Comparison of ENCODE assay signal across 8 mouse cellular contexts in genomic region chr17:48467395-48468231, GRCm38 (mm10). TPM values are rescaled to one million over a fixed set of nuclear protein-coding genes. Genes with fewer than 3 reads are reported as not detected.
DNase-seq lines count a peak whose midpoint lies in the region; ATAC-seq and TF ChIP-seq lines count a peak whose summit lies in the region.

No protein-coding gene starts in this region.

- no peaks in the 10 kb centered on the region for H3K4me1 ChIP-seq in cortical plate, adult 2 months (ENCODE audit: control insufficient read depth, insufficient read depth, low read length)

- DNase-seq in gastrocnemius, postnatal 10 days = peak; percentile 87
- DNase-seq in induced T-regulatory cell, adult 2 months (ENCODE audit: low read depth) = peak; percentile 81
- peak; percentile 16 to 87 for DNase-seq in left cerebral cortex, adult 9 months (ENCODE audit: low spot score in 2 of 2)
- DNase-seq in right cerebral cortex, postnatal 14 days = peak; percentile 87
- DNase-seq in urinary bladder, postnatal 25 days (ENCODE audit: low spot score) = peak; percentile 83

- peak; percentile 38 for ATAC-seq in activated CD4-positive, CD25-positive, alpha-beta regulatory T cell, adult 4 months
- peak; percentile 94 for ATAC-seq in megakaryocyte progenitor cell, adult 5-6 weeks (replicated peaks; ENCODE audit: poor library complexity)

- no peak for TF ChIP-seq POLR2A in cortical plate, adult 2 months (IDR thresholded peaks at IDR 0.05; ENCODE audit: extremely low read depth, insufficient read depth, low read length)

- no peak overlapping the region for H3K4me3 ChIP-seq in cortical plate, adult 2 months (ENCODE audit: insufficient read depth, low read length)

- no peak overlapping the region for H3K27ac ChIP-seq in cortical plate, adult 2 months (ENCODE audit: insufficient read depth, low read length)

- peak; percentile 87 for TF ChIP-seq CTCF in cortical plate, adult 2 months (IDR thresholded peaks at IDR 0.05; ENCODE audit: extremely low read depth, insufficient read depth, low read length)

RNA-seq across cellular contexts. Expression of gene Unc5cl, which starts 12.9 kb away (rescaled TPM):
- 10 to 100 TPM; 19.0 to 19.1 TPM for polyA plus RNA-seq in activated CD4-positive, CD25-positive, alpha-beta regulatory T cell, adult 4 months (2017; shearing (Covaris generic))
- 0.21 and 0.23 TPM in 2 replicates for polyA plus RNA-seq in cortical plate, adult 2 months (2012; rRNA removed)
- not detected for total RNA-seq in gastrocnemius, postnatal 10 days (2021)
- 0.42 and 0.66 TPM in 2 replicates for total RNA-seq in megakaryocyte progenitor cell, adult 5-6 weeks (2015)
- 0.79 and 3.6 TPM in 2 replicates for total RNA-seq in megakaryocyte progenitor cell, adult 5-6 weeks (2017)

RNA-seq across cellular contexts. Expression of gene Tspo2, which starts 16.3 kb away (rescaled TPM):
- polyA plus RNA-seq in activated CD4-positive, CD25-positive, alpha-beta regulatory T cell, adult 4 months (2017; shearing (Covaris generic)) = 1 to 10 TPM in 1 of 2 experiments, not detected in 1; 3.6 TPM
- 0.29 TPM in 1 of 2 replicates, not detected in the other for polyA plus RNA-seq in cortical plate, adult 2 months (2012; rRNA removed)
- total RNA-seq in gastrocnemius, postnatal 10 days (2021) = under 1 TPM in 1 of 2 experiments, not detected in 1; 0.93 TPM
- total RNA-seq in megakaryocyte progenitor cell, adult 5-6 weeks (2015) = 5.9 and 18.8 TPM in 2 replicates
- 4.2 and 6.8 TPM in 2 replicates for total RNA-seq in megakaryocyte progenitor cell, adult 5-6 weeks (2017)

RNA-seq across cellular contexts. Expression of gene Apobec2, which starts 34.9 kb away (rescaled TPM):
- polyA plus RNA-seq in activated CD4-positive, CD25-positive, alpha-beta regulatory T cell, adult 4 months (2017; shearing (Covaris generic)) = 1 to 10 TPM; 2.8 to 3.0 TPM
- polyA plus RNA-seq in cortical plate, adult 2 months (2012; rRNA removed) = 0.09 and 0.13 TPM in 2 replicates
- total RNA-seq in gastrocnemius, postnatal 10 days (2021) = 100 to 1,000 TPM; 515 to 520 TPM
- not detected in 2 replicates for total RNA-seq in megakaryocyte progenitor cell, adult 5-6 weeks (2015)
- not detected in 2 replicates for total RNA-seq in megakaryocyte progenitor cell, adult 5-6 weeks (2017)

RNA-seq across cellular contexts. Expression of gene Oard1, which starts 57.8 kb away (rescaled TPM):
- 10 to 100 TPM; 80.8 to 86.1 TPM for polyA plus RNA-seq in activated CD4-positive, CD25-positive, alpha-beta regulatory T cell, adult 4 months (2017; shearing (Covaris generic))
- 19.9 and 21.7 TPM in 2 replicates for polyA plus RNA-seq in cortical plate, adult 2 months (2012; rRNA removed)
- 10 to 100 TPM in 1 of 2 experiments, 1 to 10 TPM in 1; 9.8 to 11.4 TPM for total RNA-seq in gastrocnemius, postnatal 10 days (2021)
- total RNA-seq in megakaryocyte progenitor cell, adult 5-6 weeks (2015) = 39.8 and 42.4 TPM in 2 replicates
- 57.9 and 60.9 TPM in 2 replicates for total RNA-seq in megakaryocyte progenitor cell, adult 5-6 weeks (2017)

RNA-seq across cellular contexts. Expression of gene Nfya, which starts 57.9 kb away (rescaled TPM):
- polyA plus RNA-seq in activated CD4-positive, CD25-positive, alpha-beta regulatory T cell, adult 4 months (2017; shearing (Covaris generic)) = 10 to 100 TPM in 1 of 2 experiments, 1 to 10 TPM in 1; 9.6 to 11.9 TPM
- polyA plus RNA-seq in cortical plate, adult 2 months (2012; rRNA removed) = 26.1 and 26.5 TPM in 2 replicates
- 10 to 100 TPM; 11.3 to 19.2 TPM for total RNA-seq in gastrocnemius, postnatal 10 days (2021)
- total RNA-seq in megakaryocyte progenitor cell, adult 5-6 weeks (2015) = 103 and 105 TPM in 2 replicates
- 34.4 and 38.0 TPM in 2 replicates for total RNA-seq in megakaryocyte progenitor cell, adult 5-6 weeks (2017)

Comparison
In these comparisons a context has a peak if more than half of its experiments do, and no peak if none do; other contexts are left out.
1. RNA of gene Apobec2, which starts 34.9 kb away (total RNA-seq): 515 to 520 TPM in gastrocnemius, postnatal 10 days; not detected in megakaryocyte progenitor cell, adult 5-6 weeks; every median in the first group is over 100 times any median in the second.
2. Peak in every context shown above with its lines, with median percentiles within 50 percentile points of each other: DNase-seq.